Mouse (Mus musculus) forebrain, embryonic 13.5 days (tissue): ENCODE data around the gene Gm6121. TPM values are rescaled to one million over a fixed set of nuclear protein-coding genes. Genes with fewer than 3 reads are reported as not detected.
"Not testable (repeated sequence)": the region's sequence is repeated elsewhere in the genome, so short reads cannot be mapped to it uniquely, and the experiment has no call there.

Source experiments
- ATAC-seq: fragments of 200-750 bp; cut with Nextera tagmentation; 2 replicates; pipeline ENCODE4 v1.8.0; 2017
- H3K27ac ChIP-seq: fragments of 300-500 bp; sonication (generic); 2 replicates; pipeline ENCODE4 v1.5.1; 2015; ENCODE audit warnings: inconsistent platforms, mild to moderate bottlenecking, moderate library complexity
- H3K27me3 ChIP-seq: fragments of 300-500 bp; sonication (generic); 2 replicates; pipeline ENCODE4 v1.6.1; 2015; ENCODE audit warnings: mild to moderate bottlenecking, inconsistent platforms
- H3K36me3 ChIP-seq: fragments of 300-500 bp; sonication (generic); 2 replicates; pipeline ENCODE4 v1.6.1; 2015; ENCODE audit warnings: mild to moderate bottlenecking, inconsistent platforms; ENCODE audit not compliant: poor library complexity, severe bottlenecking
- H3K4me1 ChIP-seq: fragments of 300-500 bp; sonication (generic); 2 replicates; pipeline ENCODE4 v1.6.1; 2015; ENCODE audit warnings: inconsistent platforms
- H3K4me2 ChIP-seq: fragments of 300-500 bp; sonication (generic); 2 replicates; pipeline ENCODE4 v1.6.1; 2015; ENCODE audit warnings: inconsistent platforms, mild to moderate bottlenecking, moderate library complexity
- H3K4me3 ChIP-seq: fragments of 300-500 bp; sonication (generic); 2 replicates; pipeline ENCODE4 v1.5.1; 2015; ENCODE audit warnings: mild to moderate bottlenecking, inconsistent platforms
- H3K9ac ChIP-seq: fragments of 300-500 bp; sonication (generic); 2 replicates; pipeline ENCODE4 v1.6.1; 2015; ENCODE audit warnings: mild to moderate bottlenecking, inconsistent platforms
- H3K9me3 ChIP-seq: fragments of 300-500 bp; sonication (generic); replicated peaks from 2 replicates; pipeline ENCODE4 v1.6.1; 2016; ENCODE audit warnings: inconsistent platforms
- WGBS: fragments of 180-500 bp; shearing (Covaris S2); methylation state at CpG from one replicate; pipeline ENCODE4 v1.1.7; 2015; 5-methylcytosine and 5-hydroxymethylcytosine counted together
- polyA plus RNA-seq: library from polyadenylated mRNA; unstranded; fragments of >200 nt; fragmentation: Nextera tagmentation; extraction: Ambion mirVana; gene quantifications from 2 replicates; pipeline ENCODE4 v1.2.1, GENCODE M21; 2015

The Gm6121 gene
- polyA plus RNA-seq = not detected in 2 replicates

- not testable (repeated sequence) for H3K4me3 ChIP-seq, H3K27ac ChIP-seq, H3K4me2 ChIP-seq, H3K9me3 ChIP-seq, H3K27me3 ChIP-seq, H3K9ac ChIP-seq, H3K4me1 ChIP-seq, ATAC-seq, H3K36me3 ChIP-seq
- WGBS = no CpG with 5 or more reads among the region's 5 CpGs
Measured at GRCm38 (mm10) chrX:26935597-26935996, at the start of gene Gm6121. TSS of gene Gm6121 (minus strand) at chrX:26935697.

Other genes starting within 250 kb of the Gm6121 start
- not detected in 2 replicates for gene Gm14525, start 233.1 kb downstream of the Gm6121 start, polyA plus RNA-seq